Mouse (Mus musculus): ENCODE measurements at regions not wholly inside any gene's neighbourhood (a gene's known extent, or its start where the extent isn't known, plus 50 kb on each side); places are given as distances from the start of the nearest gene placed in this dataset.

DNA sequence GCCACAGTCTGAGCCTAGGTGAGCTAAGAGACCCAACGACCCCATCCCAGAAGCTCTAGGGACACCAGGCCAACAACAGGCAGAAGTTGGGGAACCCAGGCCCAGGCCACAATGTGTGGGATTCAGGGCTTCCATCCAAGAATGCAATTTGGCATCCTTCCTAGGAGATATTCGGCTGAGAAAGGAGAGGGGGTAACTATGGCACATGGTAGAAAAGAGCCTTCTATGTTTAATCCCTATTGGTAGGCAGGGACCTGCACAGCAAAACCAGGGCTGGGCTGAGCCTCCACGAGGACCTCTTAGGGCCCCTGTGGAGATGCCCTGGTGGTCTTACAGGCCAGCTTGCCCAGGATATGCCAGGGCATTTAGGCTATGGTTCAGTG is 71.8 kb downstream of the Zfp36l2 start:
- DNase-seq (ENCODE audit: extremely low spot score in 1 of 2, low spot score in 2 of 2) = no peak
- Histone ChIP-seq H3K27ac (no peak overlapping the region), H3K4me3 (no peak overlapping the region)
- TF ChIP-seq CTCF (IDR thresholded peaks at IDR 0.05) = no peak
- intact Hi-C loops (cut with DNase I) = loop anchor here (2.0 to 5.0 kb wide), 2 partner anchors 67 to 266 kb away; no protein-coding TSS in a partner anchor

DNA sequence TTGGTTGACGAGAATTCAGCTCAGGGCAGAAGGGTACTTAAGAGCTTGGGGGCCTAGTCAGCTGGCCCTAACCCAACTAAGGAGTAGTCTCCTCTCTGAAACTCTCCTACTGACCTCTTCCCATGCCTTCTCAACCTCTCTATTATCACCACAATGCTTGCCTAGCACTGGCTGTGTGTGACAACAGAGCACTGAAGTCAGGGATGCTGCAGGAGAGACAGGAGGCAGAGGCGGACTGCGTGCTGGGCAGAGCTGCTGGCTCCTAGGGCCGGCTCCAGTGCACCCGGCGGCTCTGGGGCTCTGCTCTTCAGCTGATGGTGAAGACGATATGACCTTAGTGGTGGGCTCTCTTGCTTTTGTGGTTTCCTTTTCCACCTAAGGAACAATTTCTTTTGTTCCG is 72.6 kb downstream of the Zfp36l2 start:
- H3K4me3 ChIP-seq = no peak overlapping the region
- H3K27ac ChIP-seq = no peak overlapping the region
- intact Hi-C loops (cut with DNase I) = loop anchor here (2.0 to 5.0 kb wide), 2 partner anchors 68 to 267 kb away; no protein-coding TSS in a partner anchor
- no peak for DNase-seq (ENCODE audit: extremely low spot score in 1 of 2, low spot score in 2 of 2)
- TF ChIP-seq CTCF (IDR thresholded peaks at IDR 0.05) = no peak

DNA sequence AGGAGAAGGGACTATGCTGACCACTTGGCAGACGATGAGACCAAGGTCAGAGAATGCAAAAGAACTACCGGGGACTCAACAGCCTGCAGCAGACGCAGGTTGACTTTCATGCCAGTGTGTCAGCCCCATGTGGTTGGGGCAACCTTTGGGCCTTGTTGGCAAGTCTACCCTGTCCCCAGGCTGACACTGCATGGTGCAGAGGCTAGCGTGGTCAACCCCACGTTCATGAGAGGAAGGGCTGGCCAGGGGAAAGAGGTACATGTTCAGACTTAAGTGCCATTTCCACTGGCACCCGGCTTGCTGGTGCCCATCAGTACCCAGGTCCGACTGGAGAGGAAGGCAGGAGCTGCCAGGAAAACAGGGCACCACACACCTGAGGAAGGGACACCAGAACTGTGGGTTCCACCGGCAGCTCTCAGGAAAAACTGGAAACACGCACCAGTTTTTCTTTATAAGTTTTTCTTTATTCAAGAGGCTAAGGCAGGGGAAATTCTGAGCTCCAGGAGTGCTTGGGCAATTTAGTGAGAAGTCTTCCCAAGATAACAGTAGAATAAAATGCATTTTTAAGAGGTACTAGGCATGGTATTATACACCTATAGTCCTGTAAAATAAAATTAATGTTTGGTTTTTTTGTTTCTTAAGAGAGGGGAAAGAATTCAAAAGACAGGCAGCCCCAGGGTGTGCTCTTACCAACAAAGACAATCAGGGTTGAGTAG is 73.3 kb downstream of the Zfp36l2 start:
- DNase-seq (ENCODE audit: extremely low spot score in 1 of 2, low spot score in 2 of 2) = no peak
- H3K27ac ChIP-seq = no peak overlapping the region
- intact Hi-C loops (cut with DNase I) = loop anchor here (1.0 to 2.0 kb wide), 2 partner anchors 68 to 76 kb away; no protein-coding TSS in a partner anchor

DNA sequence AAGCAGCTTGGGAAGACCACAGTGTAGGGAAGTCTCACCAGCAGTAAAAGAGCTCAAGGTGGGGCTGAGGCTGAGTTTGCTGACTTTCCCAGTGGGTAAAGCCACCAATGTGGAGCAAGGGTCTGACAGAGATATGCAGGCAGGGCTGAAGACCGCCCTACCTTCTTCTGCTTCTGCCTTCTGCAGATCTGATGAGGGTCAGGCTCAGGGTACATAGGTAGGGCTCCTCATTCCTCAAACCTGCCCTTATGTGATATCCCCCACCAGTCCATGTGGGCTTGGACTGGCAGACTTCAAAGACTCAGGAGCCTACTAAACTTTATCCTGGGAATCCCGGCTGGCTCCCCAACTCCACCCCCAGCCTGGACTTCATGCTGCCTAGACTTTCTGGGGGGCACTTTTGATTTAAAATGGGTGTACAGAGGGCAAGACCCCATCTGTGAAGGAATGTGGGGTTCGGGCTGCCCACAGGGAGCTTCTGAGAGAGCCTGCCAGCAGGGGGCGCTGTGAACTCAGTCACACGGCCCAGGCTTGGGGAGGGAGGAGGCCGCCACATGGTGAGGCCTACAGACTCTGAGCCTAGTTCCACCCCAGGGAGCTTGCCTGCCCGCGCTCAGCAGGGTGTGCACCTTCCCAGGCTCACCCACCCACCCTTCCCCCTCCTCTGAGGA is 74.0 kb downstream of the Zfp36l2 start:
- Histone ChIP-seq H3K27ac (no peak overlapping the region), H3K4me3 (no peak overlapping the region)
- DNase-seq (ENCODE audit: extremely low spot score in 1 of 2, low spot score in 2 of 2) = peak; percentile 75
- peak; percentile 88 for TF ChIP-seq CTCF (IDR thresholded peaks at IDR 0.05)
- intact Hi-C loops (cut with DNase I) = loop anchor here (1.0 to 2.0 kb wide), 2 partner anchors 69 to 77 kb away; no protein-coding TSS in a partner anchor

More for the DNA sequence above, 73.3 kb downstream of the Zfp36l2 start:
- H3K4me3 ChIP-seq = no peak overlapping the region
- TF ChIP-seq CTCF (IDR thresholded peaks at IDR 0.05) = no peak

DNA sequence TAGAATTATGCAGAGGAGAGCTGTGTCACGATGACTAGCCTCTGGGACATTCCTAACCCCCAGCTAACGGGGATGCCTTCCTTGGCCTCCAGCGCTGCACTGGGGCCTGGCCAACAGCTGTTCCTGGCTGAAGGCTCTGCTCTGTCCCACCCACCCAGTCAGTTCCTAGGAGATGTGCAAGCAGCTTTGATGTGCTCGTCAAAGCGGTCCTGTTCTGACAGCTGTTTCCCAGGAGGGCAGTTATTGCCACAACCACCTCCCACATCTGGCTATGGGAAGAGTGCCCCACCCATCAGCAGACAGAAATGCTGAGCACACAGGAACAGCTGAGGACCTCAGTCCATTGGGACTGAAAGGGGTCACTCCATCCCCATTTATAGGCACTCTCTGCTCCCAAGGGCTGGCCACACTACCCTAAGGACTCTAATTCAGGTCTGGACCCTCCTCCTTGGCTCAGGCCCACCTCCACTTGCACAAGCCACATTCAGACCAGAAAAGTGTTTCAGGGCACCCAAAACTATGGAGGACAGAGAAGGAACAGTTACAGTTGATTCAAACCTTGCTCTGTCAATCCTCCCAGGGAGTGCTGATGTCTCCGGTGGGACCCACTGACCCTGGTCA is 75.2 kb downstream of the Zfp36l2 start:
- intact Hi-C loops (cut with DNase I) = no loop called here
- no peak for DNase-seq (ENCODE audit: extremely low spot score in 1 of 2, low spot score in 2 of 2)
- no peak overlapping the region for H3K4me3 ChIP-seq
- no peak overlapping the region; the same call in 1 of the 2 replicates for H3K27ac ChIP-seq
- no peak for TF ChIP-seq CTCF (IDR thresholded peaks at IDR 0.05)

DNA sequence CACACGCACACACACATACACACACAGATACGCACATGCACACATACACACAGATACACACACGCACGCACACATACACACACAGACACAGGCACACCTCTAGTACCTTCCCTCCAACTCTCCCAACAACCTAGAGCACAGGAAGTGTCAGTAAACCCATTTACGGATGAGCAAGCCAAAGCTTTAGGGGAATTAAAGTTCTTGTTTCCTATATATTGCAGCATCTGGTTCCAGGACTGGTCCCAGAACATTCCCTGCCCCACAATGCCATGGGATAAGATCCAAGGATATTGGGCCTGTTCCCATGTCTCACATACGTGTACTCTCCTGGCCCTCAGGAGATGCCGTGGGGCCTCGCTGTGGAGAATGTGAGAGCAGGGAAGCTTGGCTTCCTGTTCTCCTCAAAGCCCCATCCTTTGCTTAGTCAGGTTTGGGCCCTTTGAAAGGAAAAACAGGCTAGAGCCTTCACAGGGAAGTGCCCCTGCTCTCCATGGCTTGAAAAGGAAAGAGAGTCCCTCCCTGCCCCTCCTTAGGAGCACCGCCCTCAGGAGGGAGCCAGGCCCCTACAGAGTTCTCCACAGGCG is 75.9 kb downstream of the Zfp36l2 start:
- Histone ChIP-seq H3K27ac (peak overlapping the region; percentile 19; the same call in 1 of the 2 replicates), H3K4me3 (no peak overlapping the region)
- DNase-seq (ENCODE audit: extremely low spot score in 1 of 2, low spot score in 2 of 2) = no peak
- TF ChIP-seq CTCF (IDR thresholded peaks at IDR 0.05) = no peak
- intact Hi-C loops (cut with DNase I) = no loop called here

DNA sequence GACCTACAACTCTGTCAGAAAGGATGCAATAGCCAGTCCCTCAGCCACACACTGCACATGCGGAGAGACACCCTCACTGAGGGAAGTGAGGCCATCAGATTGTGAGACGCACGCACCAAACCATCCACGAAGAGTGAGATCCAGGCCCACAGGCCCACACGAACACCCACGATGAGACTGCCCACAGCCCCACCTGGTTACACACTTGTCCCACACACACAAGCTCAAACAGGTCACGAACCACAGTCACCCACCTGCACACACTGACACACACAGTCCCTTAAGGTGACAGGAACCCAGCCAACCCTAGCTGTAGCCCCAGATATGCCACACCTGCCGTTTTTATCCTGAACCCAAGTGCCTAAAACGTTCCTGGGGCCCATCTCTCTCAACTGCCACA is 76.8 kb downstream of the Zfp36l2 start:
- no peak overlapping the region for H3K27ac ChIP-seq
- intact Hi-C loops (cut with DNase I) = no loop called here
- H3K4me3 ChIP-seq = no peak overlapping the region
- TF ChIP-seq CTCF (IDR thresholded peaks at IDR 0.05) = no peak
- DNase-seq (ENCODE audit: extremely low spot score in 1 of 2, low spot score in 2 of 2) = no peak

DNA sequence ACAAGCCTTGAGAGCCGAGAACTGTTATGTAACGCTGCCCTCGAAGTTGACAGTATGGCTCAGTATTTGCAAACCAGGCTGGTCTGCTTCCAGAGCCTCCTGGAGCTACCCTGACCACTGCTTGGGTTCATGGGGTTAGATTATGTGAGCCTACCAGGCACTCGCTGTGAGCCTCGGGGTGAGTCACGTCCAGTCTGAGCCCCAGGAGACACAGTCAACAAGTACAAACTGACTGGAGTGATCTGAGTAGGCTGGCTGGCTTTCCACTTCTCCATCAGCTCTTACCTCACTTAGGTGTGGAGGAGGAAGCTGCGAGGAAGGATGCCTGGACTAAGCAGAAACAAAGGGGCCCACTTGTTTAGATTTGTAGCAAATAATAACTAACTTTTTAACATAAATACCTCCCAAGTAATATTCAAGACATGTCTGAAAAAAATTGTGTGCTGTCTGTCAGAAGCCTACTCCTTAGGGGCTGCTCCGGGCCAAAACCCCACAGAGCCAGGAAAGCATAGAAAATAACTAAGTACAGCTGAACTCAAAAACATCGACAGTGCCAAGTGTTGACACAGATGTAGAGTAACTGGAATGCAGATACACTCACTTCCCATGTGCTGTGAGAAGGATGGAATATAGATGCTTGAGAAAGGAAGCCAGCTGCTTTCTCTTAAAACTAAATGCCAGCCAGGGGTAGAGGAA is 77.6 kb downstream of the Zfp36l2 start:
- DNase-seq (ENCODE audit: extremely low spot score in 1 of 2, low spot score in 2 of 2) = no peak
- Histone ChIP-seq H3K4me3 (no peak overlapping the region), H3K27ac (no peak overlapping the region)
- intact Hi-C loops (cut with DNase I) = no loop called here
- no peak for TF ChIP-seq CTCF (IDR thresholded peaks at IDR 0.05)

DNA sequence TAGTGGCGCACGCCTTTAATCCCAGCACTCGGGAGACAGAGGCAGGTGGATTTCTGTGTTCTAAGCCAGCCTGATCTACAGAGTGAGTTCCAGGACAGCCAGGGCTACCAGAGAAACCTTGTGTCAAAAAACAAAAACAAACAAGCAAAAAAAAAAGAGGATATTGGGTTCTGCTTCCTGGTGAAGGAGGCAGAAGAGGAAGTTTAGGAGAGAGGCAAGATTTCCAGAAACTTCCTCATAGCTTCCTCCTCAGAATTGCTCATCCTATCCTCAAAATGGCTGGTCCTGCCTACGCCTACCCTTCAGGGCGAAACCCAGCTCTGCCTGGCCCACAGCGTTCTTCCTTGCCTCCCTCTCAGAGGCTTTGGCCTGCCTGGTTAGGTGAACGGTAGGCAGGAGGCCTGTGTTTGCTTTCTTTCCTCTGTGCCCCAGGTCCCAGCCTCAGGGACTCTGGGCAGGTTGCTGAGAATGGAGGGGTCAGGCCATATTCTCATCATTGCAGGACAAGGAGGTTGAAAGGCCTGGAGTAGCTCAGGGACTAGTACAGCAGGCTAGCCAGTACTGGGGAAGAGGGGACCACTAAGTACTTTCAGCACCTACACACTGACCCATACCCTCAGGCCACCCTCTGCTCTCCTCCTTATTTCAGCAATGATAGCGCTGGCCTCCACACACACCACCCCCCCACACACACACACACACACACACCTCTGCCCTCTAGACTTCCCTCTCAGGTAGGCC is 79.6 kb downstream of the Zfp36l2 start:
- no peak for TF ChIP-seq CTCF (IDR thresholded peaks at IDR 0.05)

DNA sequence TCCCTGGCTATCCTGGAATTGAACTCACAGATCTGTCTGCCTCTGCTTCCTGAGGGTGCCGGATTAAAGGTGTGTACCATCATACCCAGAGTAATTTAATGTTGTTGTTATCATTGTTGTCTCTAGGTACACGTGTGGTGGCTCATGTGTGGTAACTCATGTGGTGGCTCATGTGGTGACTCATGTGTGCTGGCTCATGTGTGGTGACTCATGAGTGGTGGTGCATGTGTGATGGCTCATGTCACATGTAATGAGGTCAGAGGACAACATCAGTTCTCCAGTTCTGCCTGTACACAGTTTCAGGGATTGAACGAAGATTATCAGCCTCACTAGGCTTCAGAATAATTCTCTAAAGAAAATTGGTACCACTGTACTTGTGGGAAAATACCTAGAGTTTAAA is 80.2 kb downstream of the Zfp36l2 start:
- H3K4me3 ChIP-seq = no peak overlapping the region
- intact Hi-C loops (cut with DNase I) = no loop called here
- DNase-seq (ENCODE audit: extremely low spot score in 1 of 2, low spot score in 2 of 2) = no peak
- TF ChIP-seq CTCF (IDR thresholded peaks at IDR 0.05) = no peak
- H3K27ac ChIP-seq = no peak overlapping the region

More for the DNA sequence above, 79.6 kb downstream of the Zfp36l2 start:
- no peak overlapping the region for H3K4me3 ChIP-seq
- H3K27ac ChIP-seq = no peak overlapping the region
- intact Hi-C loops (cut with DNase I) = no loop called here
- no peak for DNase-seq (ENCODE audit: extremely low spot score in 1 of 2, low spot score in 2 of 2)

DNA sequence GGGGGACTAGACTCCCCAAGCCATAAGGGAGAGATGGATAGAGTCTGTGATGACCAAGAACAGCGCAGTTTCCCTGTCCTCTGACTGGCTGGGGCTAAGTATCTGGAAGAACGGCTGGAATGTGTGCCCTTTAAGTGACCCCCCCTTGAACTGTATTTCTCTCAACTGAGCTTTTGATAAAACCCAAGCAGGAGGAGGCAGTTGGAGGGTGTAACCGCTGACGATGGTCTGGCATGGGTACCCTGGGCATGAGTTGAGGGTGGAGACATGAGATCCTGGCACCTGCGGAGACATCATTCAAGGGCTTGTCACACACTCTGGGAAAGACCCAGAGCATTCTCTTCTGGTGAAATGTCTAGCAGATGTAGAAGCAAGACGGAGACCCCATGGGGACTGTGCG is 83.5 kb downstream of the Zfp36l2 start:
- Histone ChIP-seq H3K4me3 (no peak overlapping the region), H3K27ac (peak overlapping the region; percentile 24; the same call in 1 of the 2 replicates)
- no peak for DNase-seq (ENCODE audit: extremely low spot score in 1 of 2, low spot score in 2 of 2)
- TF ChIP-seq CTCF (IDR thresholded peaks at IDR 0.05) = no peak
- intact Hi-C loops (cut with DNase I) = no loop called here

Data from left cerebral cortex, adult 2 months (tissue).